Mouse (Mus musculus) neural tube, embryonic 10.5 days (tissue): ENCODE data around the gene Siah1b.

Experiments used
- DNase-seq: peaks from one replicate; pipeline ENCODE4 v3.0.0-alpha.2; 2017; ENCODE audit warnings: low spot score; ENCODE audit errors: extremely low spot score

The Siah1b gene

DNA sequence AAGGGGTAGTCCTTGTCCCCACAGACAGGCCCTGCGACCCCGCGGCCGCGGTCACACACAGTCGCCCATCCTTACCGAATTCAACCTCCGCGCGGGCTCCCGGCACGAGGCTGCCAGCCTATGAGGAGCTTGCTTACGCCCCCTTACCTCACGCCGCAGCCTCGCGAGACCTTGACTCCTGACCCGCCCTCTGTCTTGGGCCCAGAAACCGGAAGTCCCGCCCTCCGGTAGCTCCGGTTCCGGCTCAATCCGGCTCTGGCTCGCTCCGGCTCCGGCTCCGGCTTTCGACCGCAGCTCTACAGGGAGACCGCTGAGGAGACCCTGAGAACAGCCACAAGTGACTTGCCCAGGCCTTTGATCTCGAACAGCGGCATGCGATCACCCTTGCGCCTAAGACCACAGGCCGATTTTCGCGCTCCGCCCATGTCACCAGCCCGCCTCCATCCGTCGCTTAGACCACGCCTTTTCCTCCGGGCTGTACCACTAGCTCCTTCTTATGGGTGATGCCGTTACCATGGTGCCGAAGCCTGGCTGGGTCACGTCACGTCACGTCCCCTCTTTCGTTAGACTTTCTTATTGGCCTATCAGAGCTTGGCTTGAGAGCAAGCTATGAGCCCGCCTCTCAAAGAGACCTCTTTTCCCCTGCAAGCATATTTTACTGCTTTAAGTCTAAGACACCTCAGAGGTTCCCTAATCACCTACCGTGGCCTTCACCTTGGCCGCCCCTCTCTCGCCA lies at the start of gene Siah1b:
Siah1b (minus strand) TSS at position 454 of the 736 bp plus-strand sequence.
- peak; percentile 85 for DNase-seq

DNA sequence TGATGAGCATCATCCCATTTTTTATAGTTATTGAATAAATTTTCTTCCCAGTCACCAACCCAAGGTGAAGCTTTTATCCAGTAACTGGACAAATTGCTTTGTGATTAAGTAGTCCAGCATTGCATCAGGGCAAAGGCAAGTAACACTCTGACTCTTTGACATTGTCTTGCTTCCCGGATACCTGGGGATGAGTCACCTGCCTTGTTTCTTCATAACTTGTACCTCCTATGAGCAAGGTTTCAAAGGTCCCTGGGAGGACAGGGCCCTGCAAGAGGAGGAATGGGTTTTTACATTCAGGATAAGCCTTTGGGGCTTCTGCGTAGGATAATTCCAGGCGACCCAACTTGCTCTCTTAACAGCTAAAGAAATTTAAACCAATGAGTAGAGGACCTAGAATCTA lies 47.6 kb upstream of the Siah1b start:
- no peak for DNase-seq

DNA sequence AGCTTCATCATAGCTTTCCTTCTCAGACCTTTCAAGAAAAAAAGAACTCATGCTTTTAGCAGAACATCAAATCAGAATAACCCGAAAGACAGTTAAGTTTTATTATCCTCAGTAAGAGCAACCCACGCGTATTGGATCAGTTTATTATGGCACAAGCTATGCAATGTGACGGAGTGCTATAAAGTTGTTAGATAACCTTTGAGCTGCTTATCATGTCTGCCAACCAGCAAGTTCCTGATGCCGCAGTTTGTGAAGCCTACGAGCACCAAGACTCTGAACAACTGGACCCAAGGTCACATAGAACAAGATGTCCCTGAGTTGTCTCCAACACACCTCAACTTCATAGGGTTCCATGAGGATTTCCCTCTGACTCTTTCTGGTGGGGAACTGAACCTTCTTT lies 37.5 kb upstream of the Siah1b start:
- no peak for DNase-seq

DNA sequence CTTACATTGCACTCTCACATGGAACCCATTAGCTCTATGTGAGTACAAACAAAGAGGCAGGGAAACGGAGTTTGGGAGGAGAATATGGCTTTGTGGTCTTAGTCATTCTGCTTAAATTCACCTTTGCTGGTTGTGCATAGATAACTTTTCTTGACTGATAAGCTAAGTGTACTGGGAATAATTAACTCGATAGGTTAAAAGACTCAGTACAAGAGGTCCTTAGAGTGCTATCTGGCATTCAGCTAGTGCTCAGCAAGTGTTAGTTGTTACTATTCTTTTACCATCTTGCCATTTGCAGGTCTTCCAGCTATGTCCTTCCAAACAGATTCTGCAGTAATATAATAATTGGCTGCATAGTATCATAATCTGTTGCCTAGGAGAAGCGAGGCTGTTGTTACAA lies 34.9 kb upstream of the Siah1b start:
- no peak for DNase-seq

DNA sequence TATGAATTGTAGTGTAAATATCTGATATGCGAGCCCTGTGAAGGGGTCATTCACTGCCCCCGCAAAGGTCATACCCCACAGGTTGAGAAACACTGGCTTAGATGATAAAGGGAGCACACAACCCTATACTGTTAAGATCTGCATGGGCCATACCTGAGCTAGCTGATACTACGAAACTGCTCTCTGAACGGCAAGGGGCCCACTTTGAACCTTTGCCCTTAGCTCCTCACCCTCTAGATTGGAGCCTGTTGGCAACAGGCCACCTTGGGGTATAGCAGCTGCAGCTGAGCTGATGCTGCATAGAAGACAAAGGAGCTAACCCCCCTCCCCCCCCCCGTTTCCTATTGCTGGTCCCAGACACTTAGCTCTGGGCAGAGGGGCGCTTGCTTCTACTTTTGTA lies 26.4 kb upstream of the Siah1b start:
- no peak for DNase-seq

DNA sequence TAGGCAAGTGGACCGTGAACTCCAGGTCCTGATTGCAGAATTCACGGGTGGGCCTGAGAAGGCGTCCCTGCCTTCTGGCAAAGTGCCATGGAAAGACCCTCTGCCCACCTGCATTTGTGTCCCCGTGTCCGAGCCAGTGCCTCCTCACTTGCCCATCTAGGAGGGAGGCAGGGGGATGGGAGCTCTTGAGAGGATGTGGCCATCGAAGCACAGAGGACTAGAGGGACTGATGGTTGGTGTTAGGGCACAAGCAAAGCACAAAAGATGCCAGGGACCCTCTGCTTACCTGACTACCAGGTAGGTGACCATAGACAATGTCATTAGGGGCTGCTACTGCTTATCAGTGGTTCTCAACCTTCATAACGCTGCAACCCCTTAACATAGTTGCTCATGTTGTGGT lies 25.9 kb upstream of the Siah1b start:
- no peak for DNase-seq

DNA sequence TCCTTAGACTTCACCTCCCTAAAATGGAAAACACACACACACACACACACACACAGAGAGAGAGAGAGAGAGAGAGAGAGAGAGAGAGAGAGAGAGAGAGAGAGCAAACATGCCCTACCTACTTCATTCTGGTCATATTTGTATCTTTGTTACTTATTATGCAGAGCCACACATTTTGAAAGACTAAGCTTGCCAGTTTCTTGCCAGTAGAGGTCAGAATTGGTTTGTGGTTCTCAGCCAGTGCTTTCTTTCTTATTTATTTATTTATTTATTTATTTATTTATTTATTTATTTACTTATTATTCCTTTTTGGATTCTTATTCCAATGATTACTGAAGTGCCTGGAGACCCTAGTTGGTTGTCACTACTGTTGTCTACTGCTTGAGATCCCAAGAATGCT lies 25.2 kb upstream of the Siah1b start:
- DNase-seq: no peak

DNA sequence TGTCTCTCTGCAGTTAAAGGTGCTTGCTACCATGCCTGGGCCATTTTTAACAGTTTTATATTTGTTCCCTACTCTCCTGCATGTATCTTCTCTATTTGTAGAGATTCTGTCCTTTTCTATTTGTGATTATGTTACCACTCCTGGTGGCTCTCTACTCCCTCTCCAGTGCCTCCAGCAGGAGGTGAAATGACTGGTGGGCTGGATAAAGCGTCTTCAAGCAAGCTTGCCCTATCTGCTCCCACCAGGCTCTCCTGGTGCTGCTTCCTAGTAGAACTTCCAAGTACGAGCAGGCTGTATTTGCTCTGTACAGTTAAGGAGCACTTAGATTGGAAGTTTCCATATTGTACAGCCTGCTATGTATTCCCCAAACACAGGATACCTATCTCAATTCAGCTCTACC lies 19.5 kb upstream of the Siah1b start:
- no peak for DNase-seq

DNA sequence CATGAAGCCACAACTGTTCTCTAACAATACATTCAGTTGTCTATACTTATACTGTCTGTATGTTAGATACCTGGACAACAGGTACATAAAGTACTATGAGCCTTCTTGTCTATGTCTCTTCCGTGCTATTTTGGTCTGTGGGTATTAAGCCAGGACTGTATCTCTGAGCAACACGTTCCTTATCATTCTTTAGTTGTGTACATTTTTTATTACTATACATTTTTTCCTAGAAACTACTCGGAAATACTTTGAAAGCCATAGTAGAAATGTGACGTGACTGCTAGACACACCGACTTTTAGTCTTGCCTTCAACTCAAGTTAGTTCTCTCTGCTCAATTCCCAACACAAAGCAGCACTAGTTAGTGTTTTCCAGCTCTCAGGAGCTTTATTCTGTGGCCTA lies 17.1 kb upstream of the Siah1b start:
- no peak for DNase-seq

DNA sequence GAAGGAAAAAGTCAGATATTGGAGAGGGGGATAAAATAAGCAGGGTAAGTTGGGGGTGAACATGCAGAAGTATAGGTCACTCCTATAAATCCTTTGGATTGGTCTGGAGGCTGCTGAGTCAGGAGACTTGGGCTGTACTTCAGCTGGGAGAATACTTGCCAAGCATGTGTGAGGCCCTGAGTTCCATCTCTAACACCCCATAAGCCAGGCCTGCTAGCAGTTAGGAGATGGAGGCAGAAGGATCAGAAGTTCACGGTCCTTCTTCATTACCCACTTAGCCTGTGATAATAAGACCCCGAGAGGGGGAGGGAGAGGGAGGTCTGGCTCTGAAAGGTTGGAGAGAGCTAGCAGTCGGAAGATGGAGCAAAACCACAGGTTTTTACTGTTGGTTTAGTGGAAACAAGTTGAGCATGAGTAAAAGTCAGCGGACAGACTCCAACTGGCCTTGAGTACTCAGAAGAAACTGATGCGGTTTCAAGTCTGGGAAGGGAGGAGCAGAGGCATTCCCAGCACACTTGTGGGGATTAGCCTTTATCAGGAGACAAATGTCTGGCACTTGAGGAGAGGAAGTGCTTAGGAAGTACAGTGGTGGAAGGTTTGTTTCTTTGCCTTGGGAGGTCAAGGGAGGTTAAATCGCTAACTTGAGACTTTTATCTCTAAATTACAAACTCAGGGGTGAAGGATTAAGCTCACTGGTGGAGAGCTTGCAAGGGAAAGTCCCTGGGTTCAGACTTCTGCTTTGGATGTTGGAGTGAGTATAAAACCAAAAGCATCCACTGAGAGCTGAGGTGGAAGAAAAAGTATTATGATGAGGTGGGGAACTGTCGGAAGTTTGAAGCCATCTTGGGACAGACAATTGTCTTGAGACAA lies 16.2 kb upstream of the Siah1b start:
- DNase-seq: no peak

DNA sequence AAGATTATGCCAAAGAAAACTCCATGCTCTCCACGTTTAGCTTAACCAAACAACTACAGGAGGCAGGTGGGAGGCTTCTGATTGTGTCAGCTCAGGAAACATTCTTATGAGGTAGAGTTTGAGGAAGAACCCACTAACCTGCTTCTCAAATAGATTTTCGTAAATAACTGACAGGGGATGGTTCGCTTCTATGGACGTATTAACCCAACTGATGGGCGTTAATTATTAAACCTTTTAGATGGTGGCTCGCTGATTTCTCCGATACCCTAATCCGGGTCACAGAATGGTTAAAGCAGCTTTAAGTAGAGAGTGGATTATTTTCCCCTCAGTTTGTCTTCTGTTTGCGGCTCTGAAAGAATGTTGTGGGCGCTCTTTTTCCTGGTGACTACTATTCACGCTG lies 13.6 kb upstream of the Siah1b start:
- DNase-seq: no peak

DNA sequence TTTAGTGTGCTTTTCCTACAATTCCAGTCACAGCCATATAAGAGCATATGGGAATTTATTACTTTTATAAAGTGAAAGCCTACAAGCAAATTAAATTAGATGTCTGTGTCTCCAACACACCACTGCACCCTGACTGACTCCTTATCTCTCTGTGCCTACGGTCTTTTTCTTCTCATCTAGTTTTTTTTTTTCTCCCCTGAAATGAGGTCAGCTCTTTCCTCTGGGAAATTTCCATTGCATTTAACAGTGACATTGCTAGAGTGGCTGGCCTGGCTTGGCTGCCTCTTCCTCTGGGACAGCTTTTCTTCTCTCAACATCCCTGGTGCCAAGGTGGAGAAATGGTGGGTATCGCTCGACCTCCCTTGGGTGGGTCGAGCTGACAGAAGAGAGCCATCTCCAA lies 12.3 kb upstream of the Siah1b start, which contains the start of gene Cltrn:
Cltrn (plus strand) TSS at position 249 of the 400 bp plus-strand sequence.
- DNase-seq: no peak

DNA sequence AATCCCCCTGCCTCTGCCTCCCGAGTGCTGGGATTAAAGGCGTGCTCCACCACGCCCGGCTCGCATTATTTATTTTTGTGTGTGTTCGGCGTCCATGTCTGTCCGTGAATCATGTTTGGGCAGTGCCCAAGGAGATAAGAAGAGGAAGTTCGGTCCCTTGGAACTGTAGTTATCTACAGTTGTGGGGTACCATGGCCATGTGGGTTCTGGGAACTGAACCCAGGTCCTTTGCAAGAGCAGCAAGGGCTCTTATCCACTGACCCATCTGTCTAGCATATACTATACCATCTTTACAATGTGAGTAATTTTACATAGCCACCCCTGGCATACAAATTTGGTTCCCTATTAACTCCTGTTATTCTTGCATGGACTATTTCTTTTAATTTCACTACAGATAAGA lies 5.7 kb upstream of the Siah1b start:
- no peak for DNase-seq

DNA sequence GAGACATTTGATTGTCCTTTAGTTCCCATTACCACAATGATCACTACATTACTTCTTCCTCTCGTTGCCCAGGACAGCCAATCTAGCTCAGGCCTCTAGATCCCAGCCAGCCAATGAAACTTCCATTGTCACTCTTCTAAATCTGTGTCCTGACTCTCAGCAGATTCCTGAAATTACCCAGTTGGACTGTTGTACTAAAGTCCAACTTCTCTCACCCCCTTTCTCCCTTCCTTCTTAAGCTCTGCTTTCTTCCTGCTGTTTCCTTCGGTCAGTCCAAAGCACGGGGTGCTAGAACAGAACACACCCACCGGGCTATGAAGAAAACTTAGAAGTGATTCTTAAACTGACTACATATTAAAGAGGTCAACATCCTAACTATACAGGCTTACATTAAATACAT lies 7.3 kb downstream of the Siah1b start:
- DNase-seq: no peak

DNA sequence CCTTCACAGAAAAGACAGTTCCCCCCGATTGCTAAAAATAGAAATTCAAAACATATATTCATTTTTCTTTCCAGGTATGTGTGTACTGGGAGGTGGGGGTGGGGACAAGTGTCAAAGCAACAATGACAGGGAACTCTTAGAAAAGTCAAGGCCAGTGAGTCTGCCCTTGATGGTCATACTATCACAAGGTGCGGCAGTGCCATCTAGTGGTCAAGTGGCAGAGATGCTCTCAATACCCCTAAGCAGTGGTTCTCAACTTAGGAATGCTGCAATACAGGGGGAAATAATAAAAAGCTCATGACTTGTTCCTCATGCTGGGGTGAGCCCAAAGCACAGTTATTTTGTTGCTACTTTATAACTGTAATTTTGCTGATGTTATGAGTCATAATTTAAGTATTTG lies 10.1 kb downstream of the Siah1b start:
- peak; percentile 34 for DNase-seq

DNA sequence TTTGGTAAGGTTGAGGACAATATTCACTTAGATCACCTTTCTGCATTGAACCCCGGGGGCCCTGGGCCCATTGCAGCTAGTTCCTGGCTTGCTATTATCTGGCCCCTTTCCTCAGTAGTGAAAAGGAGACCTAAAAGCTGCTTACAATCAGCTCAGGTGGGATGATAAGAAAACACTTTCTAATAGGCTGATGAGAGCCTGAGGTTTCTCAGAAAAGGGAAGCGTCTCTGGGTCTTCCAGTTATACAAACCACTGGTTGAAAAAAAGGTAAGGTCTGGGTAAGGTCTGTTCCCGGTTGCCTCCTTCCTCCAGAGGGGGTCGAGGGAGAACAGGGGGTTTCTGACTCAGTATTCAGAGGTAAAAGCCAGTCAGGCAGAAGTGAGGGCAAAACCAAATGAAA lies 17.2 kb downstream of the Siah1b start:
- DNase-seq: no peak

DNA sequence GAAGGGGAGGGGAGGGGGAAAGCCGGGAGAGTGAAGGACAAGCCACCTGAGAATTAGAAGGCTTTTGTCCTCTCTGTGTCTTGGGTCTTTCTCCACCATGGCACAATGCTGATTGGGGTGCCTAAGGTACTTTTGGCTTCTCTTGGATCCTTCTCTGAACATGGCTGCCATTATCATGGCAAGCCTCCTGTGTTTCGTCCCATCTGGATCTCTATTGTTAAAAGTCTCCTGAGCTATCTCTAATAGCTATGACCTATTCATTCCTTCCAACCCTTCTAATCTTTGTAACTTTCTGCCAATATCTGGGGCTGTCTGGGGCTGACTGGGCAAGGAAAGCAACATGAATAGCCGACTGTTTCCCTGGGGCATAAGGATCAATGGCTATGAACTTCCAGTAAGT lies 17.8 kb downstream of the Siah1b start:
- no peak for DNase-seq

DNA sequence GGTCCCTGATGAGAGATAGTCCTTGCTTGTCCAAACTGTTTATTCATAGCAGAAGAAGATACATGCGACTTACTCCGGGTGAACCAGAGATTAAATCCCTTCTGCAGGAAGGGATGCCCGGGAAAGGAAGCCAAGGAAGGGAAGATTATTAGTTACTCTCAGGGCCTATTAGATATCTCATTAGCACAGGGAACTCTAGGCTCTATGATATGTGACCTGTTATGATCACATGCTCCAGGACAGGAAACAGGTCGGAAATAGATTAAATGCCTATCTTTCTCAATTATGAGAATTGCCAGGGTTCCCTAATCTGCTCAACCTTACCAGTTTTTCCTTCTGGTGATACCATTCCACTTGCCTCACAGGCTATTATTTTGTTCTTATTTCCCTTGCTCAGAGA lies 20.6 kb downstream of the Siah1b start:
- no peak for DNase-seq

DNA sequence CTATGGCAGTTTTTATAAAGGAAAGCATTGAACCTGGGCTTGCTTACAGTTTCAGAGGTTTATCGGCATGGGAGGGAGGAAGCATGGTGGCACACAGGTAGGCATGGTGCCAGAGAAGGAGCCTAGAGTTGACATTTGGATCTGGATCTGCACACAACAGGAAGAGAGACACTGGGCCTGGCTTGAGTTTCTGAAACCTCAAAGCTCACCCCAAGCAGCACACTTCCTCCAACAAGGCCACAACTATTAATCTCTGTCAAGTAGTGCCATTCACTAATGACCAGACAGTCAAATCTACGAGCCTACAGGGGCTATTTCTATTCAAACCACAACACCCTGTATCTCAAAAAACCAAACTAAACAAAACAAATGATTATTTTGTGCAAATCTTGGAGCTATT lies 29.6 kb downstream of the Siah1b start:
- no peak for DNase-seq

DNA sequence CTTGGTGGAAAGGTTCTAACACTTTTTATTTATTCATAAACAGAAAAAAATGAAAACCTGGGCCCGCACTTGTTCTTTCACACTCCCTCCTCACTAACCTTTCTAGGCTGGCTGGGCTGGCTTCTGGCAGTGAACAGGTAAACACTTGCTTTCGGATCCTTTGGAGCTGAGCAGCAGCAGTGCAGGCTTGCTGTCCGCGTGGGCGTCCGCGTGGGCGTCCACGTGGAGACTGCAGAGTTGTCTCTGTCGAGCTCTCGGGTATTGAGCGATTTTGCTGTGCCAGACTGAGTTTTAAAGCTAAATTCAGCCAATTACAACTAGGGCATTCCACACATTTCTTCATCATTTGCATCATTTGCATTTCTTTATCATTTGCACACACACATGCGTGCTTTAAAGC lies 34.2 kb downstream of the Siah1b start:
- DNase-seq: no peak

DNA sequence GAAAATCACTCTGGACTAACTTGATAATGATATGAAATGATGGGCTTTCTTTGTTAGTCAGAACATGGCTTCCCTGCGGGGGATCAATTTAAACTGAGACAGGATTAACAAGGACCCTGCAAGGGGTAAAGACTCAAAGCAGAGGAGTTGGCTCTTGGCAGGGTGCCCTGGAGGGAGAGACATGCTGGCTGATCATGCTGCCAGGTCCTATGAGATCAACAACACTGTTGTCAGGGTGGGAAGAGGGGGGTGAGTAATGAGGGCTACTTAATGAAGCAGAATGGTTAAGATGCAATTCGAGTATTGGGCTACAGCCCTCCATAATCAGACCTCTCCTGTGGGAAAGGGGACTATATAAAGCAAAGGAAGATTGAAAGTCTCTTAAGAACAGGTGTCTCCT lies 37.4 kb downstream of the Siah1b start:
- no peak for DNase-seq

DNA sequence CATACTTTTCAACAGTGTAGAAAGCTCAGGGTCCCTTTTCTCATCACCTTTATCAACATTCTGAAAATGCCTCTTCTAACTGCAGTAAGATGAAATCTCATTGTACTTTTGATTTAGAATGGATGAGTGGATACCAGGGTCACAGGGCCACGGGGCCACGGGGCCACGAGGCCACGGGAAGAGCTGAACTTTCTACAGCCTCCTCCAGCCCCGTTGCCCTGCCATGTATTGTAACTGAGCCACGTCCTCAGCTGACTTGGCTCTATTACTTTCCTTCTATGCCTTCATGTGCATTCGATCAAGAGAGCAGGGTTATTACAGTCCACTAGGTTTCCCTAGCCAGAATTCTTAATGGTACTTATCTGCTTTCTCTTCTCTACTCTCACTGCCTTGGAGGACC lies 40.4 kb downstream of the Siah1b start:
- no peak for DNase-seq

DNA sequence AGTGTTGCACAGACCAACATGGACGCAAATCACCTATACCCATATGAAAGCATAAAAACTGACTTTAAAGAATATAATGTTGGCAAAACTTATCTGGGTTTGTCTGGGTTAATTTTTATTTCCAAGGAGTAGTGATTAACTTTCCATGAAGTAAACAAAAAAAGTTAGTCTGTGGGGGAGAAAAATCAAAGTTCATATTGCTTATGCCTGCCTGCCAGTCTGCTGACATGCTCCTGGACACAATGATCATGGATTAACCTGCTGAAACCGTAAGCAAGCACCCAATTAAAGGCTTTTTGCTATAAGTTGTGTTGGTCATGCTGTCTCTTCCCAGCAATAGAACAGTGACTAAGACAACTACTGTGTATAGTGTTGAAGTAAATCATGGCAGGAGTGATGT lies 40.9 kb downstream of the Siah1b start:
- no peak for DNase-seq
